Mouse (Mus musculus): ENCODE measurements around the gene Oxsr1. TPM values are rescaled to one million over a fixed set of nuclear protein-coding genes. Genes with fewer than 3 reads are reported as not detected.

Oxsr1 gene
- polyA plus RNA-seq, 1 experiment from 2014 or later, result 3.8 TPM

DNA sequence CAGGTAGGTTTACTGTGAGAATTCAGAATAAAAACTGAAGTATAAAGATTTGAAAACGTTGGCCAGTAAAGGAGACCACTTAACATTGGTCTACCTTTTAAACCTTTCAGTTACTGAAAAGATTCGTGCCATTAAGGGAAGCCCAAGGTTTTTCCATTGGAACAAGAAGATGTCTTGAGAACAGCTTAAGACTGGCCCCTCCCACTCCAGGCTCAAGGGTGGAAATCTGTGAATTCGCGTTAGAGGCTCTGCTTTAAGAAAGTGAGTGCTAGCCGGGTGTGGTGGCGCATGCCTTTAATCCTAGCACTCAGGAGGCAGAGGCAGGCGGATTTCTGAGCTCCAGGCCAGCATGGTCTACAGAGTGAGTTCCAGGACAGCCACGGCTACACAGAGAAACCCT, 109.2 kb downstream of the Oxsr1 start:
- Histone ChIP-seq H3K4me2 (ENCODE audit: low read depth, low read length) (no peak overlapping the region), H3K9me3 (ENCODE audit: low read length) (peaks cover 3% of the 10 kb centered on the region; the same call in 1 of the 2 replicates), H3K4me1 (ENCODE audit: insufficient read depth) (no peaks in the 10 kb centered on the region), H3K4me3 (ENCODE audit: low read depth, low read length) (no peak overlapping the region), H3K27me3 (ENCODE audit: insufficient read depth, low read length) (no peaks in the 10 kb centered on the region), H3K27ac (ENCODE audit: low read depth) (no peak overlapping the region), H3K9ac (replicated peaks) (no peak overlapping the region), H3K36me3 (replicated peaks; ENCODE audit: insufficient read depth, low read length) (no peaks in the 10 kb centered on the region)
- no peak for ATAC-seq
- TF ChIP-seq EP300 (IDR thresholded peaks at IDR 0.05; ENCODE audit: low read depth) (no peak), CTCF (IDR thresholded peaks at IDR 0.05; ENCODE audit: low read depth) (no peak)
- WGBS (ENCODE audit: insufficient replicate concordance), result 69% methylated on average over 8 of the region's 8 CpGs
- DNase-seq, result no peak

DNA sequence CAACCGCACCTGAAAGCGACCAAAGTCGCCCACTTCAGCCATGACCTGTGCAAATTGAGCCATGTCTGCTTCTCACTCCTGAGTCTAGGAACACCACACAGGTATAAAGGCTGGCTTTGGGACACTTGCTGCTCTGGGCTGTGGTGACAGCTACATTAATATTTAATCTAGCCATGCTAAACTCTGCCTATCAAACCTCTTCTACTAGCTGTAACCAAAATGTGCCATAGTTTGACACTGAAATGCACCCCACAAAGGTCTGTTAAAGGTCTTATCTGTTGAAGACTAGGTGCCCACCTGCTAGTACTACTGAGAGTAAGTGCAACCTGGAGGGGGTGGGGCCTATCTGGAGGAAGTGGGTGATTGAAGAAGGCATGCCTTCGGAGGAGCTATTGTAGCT, 113.2 kb downstream of the Oxsr1 start, which contains the start of gene Slc22a13:
Gene Slc22a13 (minus strand): TSS at position 101 of the 400 bp plus-strand sequence.
- Histone ChIP-seq H3K27ac (ENCODE audit: low read depth) (no peak within 1 kb of the TSS), H3K36me3 (replicated peaks; ENCODE audit: insufficient read depth, low read length) (no peaks in the 10 kb centered on the region), H3K4me2 (ENCODE audit: low read depth, low read length) (no peak within 1 kb of the TSS), H3K4me3 (ENCODE audit: low read depth, low read length) (no peak within 1 kb of the TSS), H3K9ac (replicated peaks) (no peak within 1 kb of the TSS), H3K27me3 (ENCODE audit: insufficient read depth, low read length) (no peaks in the 10 kb centered on the region), H3K4me1 (ENCODE audit: insufficient read depth) (no peaks in the 10 kb centered on the region), H3K9me3 (ENCODE audit: low read length) (no peaks in the 10 kb centered on the region; the same call in 1 of the 2 replicates)
- DNase-seq, result no peak
- WGBS (ENCODE audit: insufficient replicate concordance), result 81% methylated on average over 4 of the region's 4 CpGs
- TF ChIP-seq CTCF (IDR thresholded peaks at IDR 0.05; ENCODE audit: low read depth) (no peak), EP300 (IDR thresholded peaks at IDR 0.05; ENCODE audit: low read depth) (no peak)
- no peak for ATAC-seq

GRCm38 (mm10) chr9:119207113-119207512, 115.1 kb downstream of the Oxsr1 start:
- Histone ChIP-seq H3K27me3 (ENCODE audit: insufficient read depth, low read length) (no peaks in the 10 kb centered on the region), H3K4me1 (ENCODE audit: insufficient read depth) (no peaks in the 10 kb centered on the region), H3K9me3 (ENCODE audit: low read length) (no peaks in the 10 kb centered on the region; the same call in 1 of the 2 replicates), H3K4me3 (ENCODE audit: low read depth, low read length) (no peak overlapping the region), H3K4me2 (ENCODE audit: low read depth, low read length) (no peak overlapping the region), H3K36me3 (replicated peaks; ENCODE audit: insufficient read depth, low read length) (no peaks in the 10 kb centered on the region), H3K9ac (replicated peaks) (no peak overlapping the region), H3K27ac (ENCODE audit: low read depth) (no peak overlapping the region)
- DNase-seq (no peak), ATAC-seq (no peak)
- WGBS (ENCODE audit: insufficient replicate concordance), result 58% methylated on average over 4 of the region's 4 CpGs
- TF ChIP-seq EP300 (IDR thresholded peaks at IDR 0.05; ENCODE audit: low read depth) (no peak), CTCF (IDR thresholded peaks at IDR 0.05; ENCODE audit: low read depth) (no peak)

- H3K9me3 ChIP-seq (ENCODE audit: low read length), result no peaks in the 10 kb centered on the region; the same call in 1 of the 2 replicates
- no peaks in the 10 kb centered on the region for H3K36me3 ChIP-seq (replicated peaks; ENCODE audit: insufficient read depth, low read length)
- H3K4me1 ChIP-seq (ENCODE audit: insufficient read depth), result no peaks in the 10 kb centered on the region
- H3K27ac ChIP-seq (ENCODE audit: low read depth), result no peak overlapping the region
- no peak for DNase-seq
- H3K9ac ChIP-seq (replicated peaks), result no peak overlapping the region
- no peak for TF ChIP-seq CTCF (IDR thresholded peaks at IDR 0.05; ENCODE audit: low read depth)
- TF ChIP-seq EP300 (IDR thresholded peaks at IDR 0.05; ENCODE audit: low read depth), result no peak
- no peak for ATAC-seq
- H3K4me3 ChIP-seq (ENCODE audit: low read depth, low read length), result no peak overlapping the region
- no peak overlapping the region for H3K4me2 ChIP-seq (ENCODE audit: low read depth, low read length)
- no peaks in the 10 kb centered on the region for H3K27me3 ChIP-seq (ENCODE audit: insufficient read depth, low read length)
- 58% methylated on average over 2 of the region's 2 CpGs for WGBS (ENCODE audit: insufficient replicate concordance)
These were observed 115.6 kb downstream of the Oxsr1 start for GRCm38 (mm10) chr9:119206666-119207065.

GRCm38 (mm10) chr9:119205756-119206155, 116.5 kb downstream of the Oxsr1 start:
- Histone ChIP-seq H3K27ac (ENCODE audit: low read depth) (no peak overlapping the region), H3K4me1 (ENCODE audit: insufficient read depth) (no peaks in the 10 kb centered on the region), H3K9me3 (ENCODE audit: low read length) (no peaks in the 10 kb centered on the region; the same call in 1 of the 2 replicates), H3K4me3 (ENCODE audit: low read depth, low read length) (no peak overlapping the region), H3K36me3 (replicated peaks; ENCODE audit: insufficient read depth, low read length) (no peaks in the 10 kb centered on the region), H3K9ac (replicated peaks) (no peak overlapping the region), H3K27me3 (ENCODE audit: insufficient read depth, low read length) (no peaks in the 10 kb centered on the region), H3K4me2 (ENCODE audit: low read depth, low read length) (no peak overlapping the region)
- ATAC-seq (no peak), DNase-seq (no peak)
- TF ChIP-seq CTCF (IDR thresholded peaks at IDR 0.05; ENCODE audit: low read depth), result no peak
- no peak for TF ChIP-seq EP300 (IDR thresholded peaks at IDR 0.05; ENCODE audit: low read depth)
- WGBS (ENCODE audit: insufficient replicate concordance), result 78% methylated on average over 5 of the region's 5 CpGs

GRCm38 (mm10) chr9:119203617-119204016, 118.6 kb downstream of the Oxsr1 start:
- peaks cover 7% of the 10 kb centered on the region; the same call in 1 of the 2 replicates for H3K4me1 ChIP-seq (ENCODE audit: insufficient read depth)
- H3K9me3 ChIP-seq (ENCODE audit: low read length), result no peaks in the 10 kb centered on the region; the same call in 1 of the 2 replicates
- H3K9ac ChIP-seq (replicated peaks), result no peak overlapping the region
- 90% methylated on average over 9 of the region's 9 CpGs for WGBS (ENCODE audit: insufficient replicate concordance)
- TF ChIP-seq EP300 (IDR thresholded peaks at IDR 0.05; ENCODE audit: low read depth), result no peak
- no peak for TF ChIP-seq CTCF (IDR thresholded peaks at IDR 0.05; ENCODE audit: low read depth)
- DNase-seq (no peak), ATAC-seq (no peak)
- H3K27ac ChIP-seq (ENCODE audit: low read depth), result no peak overlapping the region
- no peaks in the 10 kb centered on the region for H3K36me3 ChIP-seq (replicated peaks; ENCODE audit: insufficient read depth, low read length)
- no peak overlapping the region for H3K4me3 ChIP-seq (ENCODE audit: low read depth, low read length)
- H3K4me2 ChIP-seq (ENCODE audit: low read depth, low read length), result no peak overlapping the region
- H3K27me3 ChIP-seq (ENCODE audit: insufficient read depth, low read length), result no peaks in the 10 kb centered on the region

Measured in liver, postnatal 0 days (tissue).